Mouse (Mus musculus) thymus, adult 2 months (tissue): Measurements from ENCODE around the gene Zfyve19.

Experiments
- CTCF ChIP-seq: fragments of 200-500 bp; IDR thresholded peaks from 2 replicates; pipeline ENCODE4 v1.5.1; 2012; ENCODE audit warnings: mild to moderate bottlenecking, control low read depth, low read length, moderate library complexity, borderline replicate concordance; ENCODE audit not compliant: control insufficient read depth, poor library complexity, insufficient read depth; ENCODE audit errors: extremely low read depth
- POLR2A ChIP-seq: fragments of 200-500 bp; IDR thresholded peaks from 2 replicates; pipeline ENCODE4 v1.6.1; 2012; ENCODE audit warnings: mild to moderate bottlenecking, low read length, control low read depth, moderate library complexity; ENCODE audit not compliant: control insufficient read depth, poor library complexity, insufficient read depth; ENCODE audit errors: extremely low read depth

DNA sequence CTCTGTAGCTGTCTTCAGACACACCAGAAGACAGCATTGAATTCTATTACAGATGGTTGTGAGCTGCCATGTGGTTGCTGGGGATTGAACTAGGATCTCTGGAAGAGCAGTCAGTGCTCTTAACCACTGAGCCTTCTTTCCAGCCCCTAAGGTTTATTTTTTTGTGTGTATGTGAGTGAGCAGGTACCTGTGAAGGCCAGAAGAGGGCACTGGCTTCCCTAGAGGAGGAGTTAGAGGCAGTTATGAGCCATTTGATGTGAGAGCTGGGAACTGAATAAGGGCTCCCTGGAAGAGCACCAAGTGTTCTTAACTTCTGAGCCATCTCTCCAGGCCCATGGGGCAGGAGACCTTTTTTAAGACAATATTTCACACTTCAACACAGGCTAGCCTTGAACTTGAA lies 43.0 kb upstream of the Zfyve19 start:
- TF ChIP-seq CTCF (no peak), POLR2A (no peak)
